Mouse (Mus musculus) heart, adult 11 months (tissue): Measurements from ENCODE around the gene Ptpra.

Experiments
- DNase-seq: peaks from one replicate; pipeline ENCODE4 v3.0.0; 2022

Gene Ptpra

GRCm38 (mm10) chr2:130449794-130450433 lies at the start of gene Ptpra:
Ptpra (plus strand) TSS chr2:130450278.
- DNase-seq: peak; percentile 100

- no peak for DNase-seq
These were observed 48.2 kb upstream of the Ptpra start for GRCm38 (mm10) chr2:130401891-130402290.

- no peak for DNase-seq
These were observed 45.1 kb upstream of the Ptpra start, which contains the start of the genes Gm28372 and 1700020A23Rik for GRCm38 (mm10) chr2:130404939-130405338. Gm28372 (plus strand) TSS chr2:130405239. 1700020A23Rik (plus strand) TSS chr2:130405259.

GRCm38 (mm10) chr2:130406178-130406577 lies 43.9 kb upstream of the Ptpra start, which contains the start of gene Tmem239:
Tmem239 (plus strand) TSS chr2:130406478.
- DNase-seq: no peak

GRCm38 (mm10) chr2:130408194-130408593 lies 41.9 kb upstream of the Ptpra start:
- DNase-seq: no peak

GRCm38 (mm10) chr2:130411558-130412495 lies 38.3 kb upstream of the Ptpra start:
- peak; percentile 97 for DNase-seq

- DNase-seq: no peak
These were observed 37.3 kb upstream of the Ptpra start for GRCm38 (mm10) chr2:130412775-130413174.

- no peak for DNase-seq
These were observed 35.8 kb upstream of the Ptpra start for GRCm38 (mm10) chr2:130414094-130414856.

GRCm38 (mm10) chr2:130421781-130422620 lies 28.1 kb upstream of the Ptpra start:
- DNase-seq: peak; percentile 92

GRCm38 (mm10) chr2:130423397-130424125 lies 26.5 kb upstream of the Ptpra start:
- no peak for DNase-seq

GRCm38 (mm10) chr2:130424126-130424853 lies 25.8 kb upstream of the Ptpra start, which contains the start of the genes Vps16 and Pced1a:
Vps16 (plus strand) TSS chr2:130424339.
Pced1a (minus strand) TSS chr2:130424701.
- peak; percentile 99 for DNase-seq

- no peak for DNase-seq
These were observed 25.0 kb upstream of the Ptpra start for GRCm38 (mm10) chr2:130425112-130425511.

- no peak for DNase-seq
These were observed 20.2 kb upstream of the Ptpra start for GRCm38 (mm10) chr2:130429851-130430250.

- DNase-seq: no peak
These were observed 19.6 kb upstream of the Ptpra start for GRCm38 (mm10) chr2:130430484-130430883.

- no peak for DNase-seq
These were observed 17.9 kb upstream of the Ptpra start for GRCm38 (mm10) chr2:130432157-130432556.

- DNase-seq: no peak
These were observed 16.9 kb upstream of the Ptpra start for GRCm38 (mm10) chr2:130433152-130433551.

GRCm38 (mm10) chr2:130436769-130437168 lies 13.3 kb upstream of the Ptpra start:
- no peak for DNase-seq

- peak; percentile 89 for DNase-seq
These were observed 11.2 kb upstream of the Ptpra start for GRCm38 (mm10) chr2:130438861-130439260.

GRCm38 (mm10) chr2:130439840-130440480 lies 10.1 kb upstream of the Ptpra start:
- DNase-seq: no peak

- peak; percentile 88 for DNase-seq
These were observed 7.9 kb upstream of the Ptpra start for GRCm38 (mm10) chr2:130442162-130442561.
